In the genomic region with DNA sequence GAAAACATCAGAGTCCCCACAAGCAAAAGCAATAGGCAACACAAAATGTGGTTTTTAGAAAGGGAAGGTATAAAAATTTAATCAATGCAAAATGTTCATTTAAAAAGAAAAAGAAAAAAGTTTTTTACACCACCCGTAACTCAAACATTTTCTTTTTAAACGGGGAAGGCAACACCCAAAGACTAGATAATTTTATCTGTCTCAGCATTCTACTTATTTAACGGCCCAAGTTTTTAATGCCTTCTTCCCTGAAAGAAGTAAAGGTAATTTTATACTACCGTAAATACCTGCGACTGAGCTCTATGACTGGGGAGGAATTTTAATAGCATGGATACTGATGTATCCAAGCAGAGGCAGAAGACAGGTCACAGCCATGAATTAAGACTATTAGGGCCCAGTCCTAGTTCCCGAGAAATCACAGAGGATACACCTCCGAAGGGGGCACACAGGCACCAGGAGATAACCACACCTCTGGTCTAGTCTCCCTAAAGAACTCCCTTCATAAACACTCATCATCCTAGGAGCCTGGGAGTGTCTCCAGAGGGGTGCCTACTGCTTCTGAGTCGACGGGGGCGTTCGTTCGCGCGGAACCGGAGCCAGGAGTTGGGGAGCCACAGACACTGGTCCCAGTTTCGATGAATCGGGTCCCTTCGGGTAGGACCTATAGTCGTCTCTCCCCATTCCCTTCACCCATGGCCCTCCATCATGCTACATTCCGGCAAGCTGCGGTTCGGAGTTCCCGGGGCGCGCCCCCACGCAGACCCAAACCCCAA, we compare ENCODE assay signal across 8 mouse cellular contexts. TPM values are rescaled to one million over a fixed set of nuclear protein-coding genes. Genes with fewer than 3 reads are reported as not detected.
A peak's percentile ranks its signal among the peaks of the same experiment; 100 is the strongest.
DNase-seq lines count a peak whose midpoint lies in the region; ATAC-seq and TF ChIP-seq lines count a peak whose summit lies in the region.

No protein-coding gene starts in this region.

- H3K4me3 ChIP-seq in cerebellum, adult 2 months (replicated peaks; ENCODE audit: insufficient read depth, low read depth, low read length): peak overlapping the region; percentile 78
- H3K4me3 ChIP-seq in forebrain, embryonic 14.5 days (ENCODE audit: low read depth, low read length): peak overlapping the region; percentile 91
- peak overlapping the region; percentile 81 for H3K4me3 ChIP-seq in liver, adult 2 months (ENCODE audit: insufficient read depth, low read depth, low read length)
- peak overlapping the region; percentile 100 for H3K4me3 ChIP-seq in neural tube, embryonic 14.5 days (ENCODE audit: low read depth, low read length)

- ATAC-seq in forebrain, embryonic 14.5 days: peak; percentile 47
- peak; percentile 53; the same call in 1 of the 2 replicates for ATAC-seq in neural tube, embryonic 14.5 days (ENCODE audit: low read depth)

- H3K27me3 ChIP-seq in cerebellum, adult 2 months (ENCODE audit: control insufficient read depth, insufficient read depth, low read length): no peaks in the 10 kb centered on the region
- no peaks in the 10 kb centered on the region for H3K27me3 ChIP-seq in forebrain, embryonic 14.5 days (replicated peaks; ENCODE audit: control insufficient read depth, insufficient read depth, low read length)
- no peaks in the 10 kb centered on the region for H3K27me3 ChIP-seq in liver, adult 2 months (ENCODE audit: control insufficient read depth, insufficient read depth, low read length)
- no peaks in the 10 kb centered on the region; the same call in 1 of the 2 replicates for H3K27me3 ChIP-seq in neural tube, embryonic 14.5 days (ENCODE audit: control insufficient read depth, insufficient read depth, low read length)

- H3K36me3 ChIP-seq in forebrain, embryonic 14.5 days (ENCODE audit: control insufficient read depth, insufficient read depth, low read length): no peaks in the 10 kb centered on the region
- no peaks in the 10 kb centered on the region for H3K36me3 ChIP-seq in liver, adult 2 months (ENCODE audit: control insufficient read depth, insufficient read depth, low read length)
- no peaks in the 10 kb centered on the region for H3K36me3 ChIP-seq in neural tube, embryonic 14.5 days (ENCODE audit: control insufficient read depth, insufficient read depth, low read length)

- no peak for DNase-seq in cerebellum, adult 2 months
- DNase-seq in cerebellum, postnatal 4 days (ENCODE audit: low spot score in 2 of 2): no peak
- DNase-seq in retina, adult 2 months (ENCODE audit: low read depth, low spot score): peak; percentile 15
- no peak for DNase-seq in retina, postnatal 1 day
- peak; percentile 27 for DNase-seq in forebrain, embryonic 14.5 days (ENCODE audit: low spot score)
- DNase-seq in liver, adult 2 months (ENCODE audit: extremely low read depth, low read depth, low spot score): no peak
- DNase-seq in layer of hippocampus, postnatal 25 days (ENCODE audit: extremely low spot score in 1 of 2, low spot score in 1 of 2): no peak

- peak overlapping the region; percentile 73 for H3K4me2 ChIP-seq in forebrain, embryonic 14.5 days (ENCODE audit: low read length)
- peak overlapping the region; percentile 84 for H3K4me2 ChIP-seq in neural tube, embryonic 14.5 days (ENCODE audit: low read depth, low read length)

- H3K9ac ChIP-seq in forebrain, embryonic 14.5 days (ENCODE audit: low read length): peak overlapping the region; percentile 87
- H3K9ac ChIP-seq in liver, adult 2 months (ENCODE audit: low read depth, low read length): peak overlapping the region; percentile 95
- H3K9ac ChIP-seq in neural tube, embryonic 14.5 days (replicated peaks; ENCODE audit: low read depth, low read length): peak overlapping the region; percentile 89

- whole genome bisulfite sequencing in cerebellum, adult 2 months: 11% methylated on average over 26 of the region's 26 CpGs
- WGBS in forebrain, embryonic 14.5 days: 8% methylated on average over 26 of the region's 26 CpGs
- WGBS in liver, adult 2 months: 3% methylated on average over 26 of the region's 26 CpGs
- WGBS in neural tube, embryonic 14.5 days: 6% methylated on average over 26 of the region's 26 CpGs

- H3K79me2 ChIP-seq in liver, adult 2 months (ENCODE audit: control insufficient read depth, insufficient read depth, low read length): peaks cover 37% of the 10 kb centered on the region

- no peaks in the 10 kb centered on the region for H3K9me3 ChIP-seq in forebrain, embryonic 14.5 days (replicated peaks; ENCODE audit: control insufficient read depth, low read length)
- H3K9me3 ChIP-seq in neural tube, embryonic 14.5 days (ENCODE audit: control insufficient read depth, low read length): no peaks in the 10 kb centered on the region

- TF ChIP-seq POLR2A in cerebellum, adult 2 months (IDR thresholded peaks at IDR 0.05; ENCODE audit: borderline replicate concordance, insufficient read depth, low read length): no peak
- no peak for TF ChIP-seq POLR2A in liver, adult 2 months (IDR thresholded peaks at IDR 0.05; ENCODE audit: extremely low read depth, insufficient read depth, low read length)

- no peak overlapping the region; the same call in 1 of the 2 replicates for H3K27ac ChIP-seq in cerebellum, adult 2 months (ENCODE audit: insufficient read depth, low read length)
- H3K27ac ChIP-seq in forebrain, embryonic 14.5 days (ENCODE audit: low read depth, low read length): no peak overlapping the region
- peak overlapping the region; percentile 88 for H3K27ac ChIP-seq in liver, adult 2 months (replicated peaks; ENCODE audit: insufficient read depth, low read depth, low read length)
- peak overlapping the region; percentile 75; the same call in 1 of the 2 replicates for H3K27ac ChIP-seq in neural tube, embryonic 14.5 days (ENCODE audit: low read depth, low read length)

- TF ChIP-seq CTCF in cerebellum, adult 2 months (IDR thresholded peaks at IDR 0.05; ENCODE audit: borderline replicate concordance, insufficient read depth, low read depth, low read length): no peak
- TF ChIP-seq CTCF in liver, adult 2 months (IDR thresholded peaks at IDR 0.05; ENCODE audit: low read depth, low read length): no peak

- H3K4me1 ChIP-seq in cerebellum, adult 2 months (ENCODE audit: control insufficient read depth, insufficient read depth, low read length): 0 out of 2 replicates have a peak, but pooled peaks cover 3% of the 10 kb centered on the region
- H3K4me1 ChIP-seq in forebrain, embryonic 14.5 days (ENCODE audit: control insufficient read depth, insufficient read depth, low read length): no peaks in the 10 kb centered on the region
- peaks cover 27% of the 10 kb centered on the region for H3K4me1 ChIP-seq in liver, adult 2 months (ENCODE audit: control insufficient read depth, insufficient read depth, low read length)
- no peaks in the 10 kb centered on the region for H3K4me1 ChIP-seq in neural tube, embryonic 14.5 days (ENCODE audit: control insufficient read depth, insufficient read depth, low read length)

RNA-seq across cellular contexts. Expression of gene Jak1, which starts 0.9 kb away (rescaled TPM):
- 72.2 and 76.8 TPM in 2 replicates for polyA plus RNA-seq in cerebellum, adult 2 months (2012; rRNA removed)
- polyA plus RNA-seq in forebrain, embryonic 14.5 days (2014; fragmentation: Nextera tagmentation; extraction: Ambion mirVana): 43.6 and 58.5 TPM in 2 replicates
- 67.0 and 67.1 TPM in 2 replicates for total RNA-seq in liver, adult 2 months (2014; rRNA removed)
- polyA plus RNA-seq in liver, adult 2 months (2012; rRNA removed): 19.2 and 21.7 TPM in 2 replicates
- 113 and 119 TPM in 2 replicates for polyA plus RNA-seq in neural tube, embryonic 14.5 days (2014; fragmentation: Nextera tagmentation; extraction: Ambion mirVana)
- total RNA-seq in layer of hippocampus, postnatal 25 days (2021): 100 to 1,000 TPM; 118 to 121 TPM

Comparison
In these comparisons a context has a peak if more than half of its experiments do, and no peak if none do; other contexts are left out.
1. DNase-seq: peak in retina, adult 2 months (single experiment) and forebrain, embryonic 14.5 days (single experiment); none in cerebellum, adult 2 months (0 of 2), cerebellum, postnatal 4 days (0 of 2), retina, postnatal 1 day (single experiment), liver, adult 2 months (single experiment) and layer of hippocampus, postnatal 25 days (0 of 2).
2. H3K27ac ChIP-seq: peak in liver, adult 2 months (single experiment) and neural tube, embryonic 14.5 days (single experiment); none in cerebellum, adult 2 months (single experiment) and forebrain, embryonic 14.5 days (single experiment).
3. Peak in every context shown above with its lines, with median percentiles within 50 percentile points of each other: H3K4me3 ChIP-seq and H3K9ac ChIP-seq.